Mouse (Mus musculus): Measurements from ENCODE around the gene Crim1. TPM values are rescaled to one million over a fixed set of nuclear protein-coding genes. Genes with fewer than 3 reads are reported as not detected.

Crim1 gene
- polyA plus RNA-seq, 1 experiment from 2014 or later = 2.6 TPM

- Histone ChIP-seq H3K4me1 (ENCODE audit: control insufficient read depth in 2 of 2, insufficient read depth in 2 of 2, low read length in 2 of 2) (peaks cover 0 to 3% of the 10 kb centered on the region in 2 experiments; a peak in 1 of 4 replicates), H3K4me3 (ENCODE audit: control insufficient read depth in 1 of 2, insufficient read depth in 1 of 2, low read depth in 1 of 2, low read length in 2 of 2) (no peak overlapping the region), H3K4me2 (ENCODE audit: low read length) (no peak overlapping the region), H3K27ac (replicated peaks in 1 of 2; ENCODE audit: control insufficient read depth in 1 of 2, insufficient read depth in 1 of 2, low read depth in 2 of 2, low read length in 2 of 2) (no peak overlapping the region), H3K36me3 (ENCODE audit: control insufficient read depth, insufficient read depth, low read length) (no peaks in the 10 kb centered on the region), H3K9me3 (ENCODE audit: control insufficient read depth, low read length) (no peaks in the 10 kb centered on the region), H3K27me3 (ENCODE audit: control insufficient read depth, insufficient read depth, low read length) (no peaks in the 10 kb centered on the region), H3K9ac (ENCODE audit: low read length) (no peak overlapping the region)
- 58% methylated on average over 2 of the region's 2 CpGs for WGBS
- ATAC-seq (ENCODE audit: insufficient number of reproducible peaks, insufficient read depth, low FRiP score, low read depth) = no peak
Observed at GRCm38 (mm10) chr17:78287391-78287790, 87.3 kb downstream of the Crim1 start.

DNA sequence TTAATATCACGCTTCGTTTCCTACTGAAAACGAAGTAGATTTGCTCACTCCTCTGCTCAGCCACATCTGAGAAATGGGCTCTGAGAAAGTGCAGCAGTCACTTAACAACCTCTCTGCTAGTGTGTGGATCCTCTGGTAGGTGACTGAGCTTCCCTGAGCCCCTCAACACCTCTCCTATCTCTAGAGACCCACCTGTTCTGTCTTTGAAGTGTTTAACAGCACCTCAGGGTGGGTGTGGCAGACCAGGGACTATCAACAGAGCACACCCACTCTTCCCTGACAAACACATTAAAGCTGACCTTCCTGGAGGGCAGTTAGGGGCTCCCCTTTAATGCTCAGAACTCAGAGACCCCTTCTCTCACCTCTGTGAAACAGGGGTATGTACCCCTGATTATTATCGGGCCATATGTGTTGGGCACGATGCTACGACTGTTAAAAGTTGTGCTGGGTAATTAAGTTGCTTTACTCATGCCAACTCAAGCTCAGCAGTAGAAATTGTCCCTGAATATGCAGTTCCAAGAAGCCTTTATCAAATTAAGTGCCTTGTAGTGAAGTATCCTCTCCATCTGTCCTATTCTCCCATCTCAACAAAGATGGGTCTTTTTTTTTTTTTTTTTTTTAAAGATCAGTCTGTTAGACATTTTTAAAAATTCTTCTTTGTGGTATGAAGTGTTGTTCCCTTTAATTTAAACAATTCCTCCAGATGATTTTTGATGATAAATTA lies 90.3 kb downstream of the Crim1 start:
- Histone ChIP-seq H3K4me3 (ENCODE audit: control insufficient read depth in 1 of 2, insufficient read depth in 1 of 2, low read depth in 1 of 2, low read length in 2 of 2) (no peak overlapping the region), H3K4me2 (ENCODE audit: low read length) (no peak overlapping the region), H3K36me3 (ENCODE audit: control insufficient read depth, insufficient read depth, low read length) (no peaks in the 10 kb centered on the region), H3K4me1 (ENCODE audit: control insufficient read depth in 2 of 2, insufficient read depth in 2 of 2, low read length in 2 of 2) (peaks cover 0 to 3% of the 10 kb centered on the region in 2 experiments; a peak in 1 of 4 replicates), H3K27ac (replicated peaks in 1 of 2; ENCODE audit: control insufficient read depth in 1 of 2, insufficient read depth in 1 of 2, low read depth in 2 of 2, low read length in 2 of 2) (no peak overlapping the region), H3K9me3 (ENCODE audit: control insufficient read depth, low read length) (no peaks in the 10 kb centered on the region), H3K9ac (ENCODE audit: low read length) (no peak overlapping the region), H3K27me3 (ENCODE audit: control insufficient read depth, insufficient read depth, low read length) (no peaks in the 10 kb centered on the region)
- 84% methylated on average over 6 of the region's 6 CpGs for WGBS
- no peak for ATAC-seq (ENCODE audit: insufficient number of reproducible peaks, insufficient read depth, low FRiP score, low read depth)

GRCm38 (mm10) chr17:78291030-78291429 lies 91.0 kb downstream of the Crim1 start:
- Histone ChIP-seq H3K27me3 (ENCODE audit: control insufficient read depth, insufficient read depth, low read length) (no peaks in the 10 kb centered on the region), H3K27ac (replicated peaks in 1 of 2; ENCODE audit: control insufficient read depth in 1 of 2, insufficient read depth in 1 of 2, low read depth in 2 of 2, low read length in 2 of 2) (no peak overlapping the region), H3K36me3 (ENCODE audit: control insufficient read depth, insufficient read depth, low read length) (no peaks in the 10 kb centered on the region), H3K9me3 (ENCODE audit: control insufficient read depth, low read length) (no peaks in the 10 kb centered on the region), H3K9ac (ENCODE audit: low read length) (no peak overlapping the region), H3K4me1 (ENCODE audit: control insufficient read depth in 2 of 2, insufficient read depth in 2 of 2, low read length in 2 of 2) (peaks cover 0 to 3% of the 10 kb centered on the region in 2 experiments; a peak in 1 of 4 replicates), H3K4me3 (ENCODE audit: control insufficient read depth in 1 of 2, insufficient read depth in 1 of 2, low read depth in 1 of 2, low read length in 2 of 2) (no peak overlapping the region), H3K4me2 (ENCODE audit: low read length) (no peak overlapping the region)
- no peak for ATAC-seq (ENCODE audit: insufficient number of reproducible peaks, insufficient read depth, low FRiP score, low read depth)
- 95% methylated on average over 5 of the region's 5 CpGs for WGBS

DNA sequence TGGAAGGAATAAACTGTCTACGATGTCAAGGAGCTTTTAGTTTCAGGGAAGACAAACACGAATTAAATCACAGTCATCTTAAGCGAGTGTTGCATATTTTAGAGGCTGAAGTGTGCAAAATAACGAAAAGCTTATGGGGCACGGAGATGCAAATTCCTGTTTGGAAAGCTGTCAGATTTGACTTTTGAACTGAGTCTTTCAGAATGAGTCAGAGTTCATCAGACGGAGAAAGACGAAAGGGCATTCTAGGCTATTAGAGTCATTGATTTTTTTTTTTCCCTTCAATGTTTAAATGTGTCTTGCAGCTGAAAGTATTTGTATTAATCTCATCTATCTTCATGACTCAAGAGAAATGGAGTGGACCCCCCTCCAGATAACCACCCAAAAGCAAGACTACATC lies 92.3 kb downstream of the Crim1 start:
- Histone ChIP-seq H3K4me3 (ENCODE audit: control insufficient read depth in 1 of 2, insufficient read depth in 1 of 2, low read depth in 1 of 2, low read length in 2 of 2) (no peak overlapping the region), H3K4me2 (ENCODE audit: low read length) (no peak overlapping the region), H3K9me3 (ENCODE audit: control insufficient read depth, low read length) (no peaks in the 10 kb centered on the region), H3K27me3 (ENCODE audit: control insufficient read depth, insufficient read depth, low read length) (no peaks in the 10 kb centered on the region), H3K27ac (replicated peaks in 1 of 2; ENCODE audit: control insufficient read depth in 1 of 2, insufficient read depth in 1 of 2, low read depth in 2 of 2, low read length in 2 of 2) (no peak overlapping the region), H3K36me3 (ENCODE audit: control insufficient read depth, insufficient read depth, low read length) (no peaks in the 10 kb centered on the region), H3K4me1 (ENCODE audit: control insufficient read depth in 2 of 2, insufficient read depth in 2 of 2, low read length in 2 of 2) (peaks cover 0 to 3% of the 10 kb centered on the region in 2 experiments; a peak in 1 of 4 replicates), H3K9ac (ENCODE audit: low read length) (no peak overlapping the region)
- WGBS = 85% methylated on average over 7 of the region's 7 CpGs
- ATAC-seq (ENCODE audit: insufficient number of reproducible peaks, insufficient read depth, low FRiP score, low read depth) = no peak

DNA sequence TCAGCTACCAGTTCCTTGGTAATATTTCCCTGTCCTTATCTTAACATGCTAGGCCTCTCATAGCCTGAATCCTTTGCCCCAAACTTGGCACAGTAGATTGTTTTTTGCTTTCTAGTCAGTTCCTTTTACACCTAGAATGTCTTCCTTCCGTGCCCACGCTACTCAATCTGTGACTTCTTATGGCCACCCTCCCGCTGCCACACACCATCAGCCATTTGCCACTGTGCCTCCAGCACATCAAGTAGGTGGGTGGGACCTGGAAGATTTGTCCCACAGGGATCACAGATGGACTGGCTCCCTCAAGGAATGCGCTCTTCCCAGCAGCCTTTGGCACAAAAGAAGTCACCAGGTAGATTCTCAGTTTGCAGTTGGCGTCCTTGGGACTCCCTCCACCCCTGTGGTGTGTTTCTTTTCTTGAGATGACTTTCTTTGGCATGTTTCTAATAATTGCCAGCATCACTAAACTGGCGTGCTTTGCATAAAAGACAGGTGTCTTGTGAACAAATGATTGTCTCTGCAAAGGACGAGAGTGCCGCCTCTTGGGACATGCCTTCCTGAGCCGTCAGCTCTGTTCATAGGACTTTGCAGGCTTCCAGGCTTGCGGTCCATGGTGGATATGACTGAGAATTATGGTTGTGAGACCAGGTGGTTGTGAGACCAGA lies 92.9 kb downstream of the Crim1 start:
- H3K36me3 ChIP-seq (ENCODE audit: control insufficient read depth, insufficient read depth, low read length) = no peaks in the 10 kb centered on the region
- H3K27me3 ChIP-seq (ENCODE audit: control insufficient read depth, insufficient read depth, low read length) = no peaks in the 10 kb centered on the region
- no peak for ATAC-seq (ENCODE audit: insufficient number of reproducible peaks, insufficient read depth, low FRiP score, low read depth)
- no peak overlapping the region for H3K9ac ChIP-seq (ENCODE audit: low read length)
- WGBS = 90% methylated on average over 10 of the region's 10 CpGs
- H3K9me3 ChIP-seq (ENCODE audit: control insufficient read depth, low read length) = no peaks in the 10 kb centered on the region
- no peak overlapping the region for H3K4me2 ChIP-seq (ENCODE audit: low read length)
- H3K4me3 ChIP-seq (ENCODE audit: control insufficient read depth in 1 of 2, insufficient read depth in 1 of 2, low read depth in 1 of 2, low read length in 2 of 2) = no peak overlapping the region
- H3K27ac ChIP-seq (replicated peaks in 1 of 2; ENCODE audit: control insufficient read depth in 1 of 2, insufficient read depth in 1 of 2, low read depth in 2 of 2, low read length in 2 of 2) = no peak overlapping the region
- peaks cover 0 to 2% of the 10 kb centered on the region in 2 experiments; a peak in 1 of 4 replicates for H3K4me1 ChIP-seq (ENCODE audit: control insufficient read depth in 2 of 2, insufficient read depth in 2 of 2, low read length in 2 of 2)

DNA sequence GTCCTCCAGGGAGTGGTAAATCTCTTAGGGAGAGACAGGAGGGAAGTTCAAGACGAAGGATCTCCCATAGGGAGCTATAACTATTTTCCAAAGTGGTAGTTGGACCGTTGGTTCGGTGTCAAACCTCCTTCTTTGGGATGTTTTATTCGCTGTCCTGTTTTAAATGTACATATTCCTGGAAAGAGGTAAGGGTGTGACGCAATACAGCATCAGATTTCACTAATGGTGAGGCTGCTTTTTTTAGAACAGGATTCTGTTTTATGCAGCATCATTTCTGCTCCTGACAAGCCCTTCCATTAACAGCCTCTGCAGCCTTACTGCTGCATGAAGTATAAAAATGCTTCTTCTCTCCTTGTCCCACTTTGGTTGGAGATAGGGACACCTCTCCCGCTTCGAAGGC lies 95.9 kb downstream of the Crim1 start:
- H3K27me3 ChIP-seq (ENCODE audit: control insufficient read depth, insufficient read depth, low read length) = no peaks in the 10 kb centered on the region
- no peaks in the 10 kb centered on the region for H3K36me3 ChIP-seq (ENCODE audit: control insufficient read depth, insufficient read depth, low read length)
- no peak overlapping the region for H3K9ac ChIP-seq (ENCODE audit: low read length)
- no peak overlapping the region for H3K4me3 ChIP-seq (ENCODE audit: control insufficient read depth in 1 of 2, insufficient read depth in 1 of 2, low read depth in 1 of 2, low read length in 2 of 2)
- ATAC-seq (ENCODE audit: insufficient number of reproducible peaks, insufficient read depth, low FRiP score, low read depth) = no peak
- H3K4me1 ChIP-seq (ENCODE audit: control insufficient read depth in 2 of 2, insufficient read depth in 2 of 2, low read length in 2 of 2) = peaks cover 3 to 7% of the 10 kb centered on the region in 2 experiments; a peak in 3 of 4 replicates
- H3K9me3 ChIP-seq (ENCODE audit: control insufficient read depth, low read length) = no peaks in the 10 kb centered on the region
- H3K27ac ChIP-seq (replicated peaks in 1 of 2; ENCODE audit: control insufficient read depth in 1 of 2, insufficient read depth in 1 of 2, low read depth in 2 of 2, low read length in 2 of 2) = no peak overlapping the region
- no peak overlapping the region for H3K4me2 ChIP-seq (ENCODE audit: low read length)
- 78% methylated on average over 7 of the region's 7 CpGs for WGBS

DNA sequence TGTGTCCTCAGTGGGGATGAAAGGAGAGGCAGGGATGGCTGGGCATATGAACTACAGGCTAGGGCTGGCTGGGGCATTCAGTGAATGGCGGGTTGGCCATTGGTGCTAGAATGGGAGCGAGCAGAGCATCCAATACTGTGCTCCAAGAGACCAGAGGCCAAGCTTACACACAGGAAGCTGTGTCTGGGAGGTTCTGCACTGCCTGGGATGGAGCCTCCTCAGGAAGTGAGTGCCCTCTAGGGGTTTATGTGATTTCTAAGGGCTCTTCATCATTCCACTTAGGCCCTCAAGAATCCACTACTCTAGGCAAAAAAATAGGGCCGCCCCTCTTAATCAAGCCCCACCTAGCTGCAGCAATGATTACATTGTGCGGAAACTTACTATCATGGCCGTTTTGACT lies 98.1 kb downstream of the Crim1 start:
- Histone ChIP-seq H3K4me2 (ENCODE audit: low read length) (no peak overlapping the region), H3K4me3 (ENCODE audit: control insufficient read depth in 1 of 2, insufficient read depth in 1 of 2, low read depth in 1 of 2, low read length in 2 of 2) (no peak overlapping the region), H3K27ac (replicated peaks in 1 of 2; ENCODE audit: control insufficient read depth in 1 of 2, insufficient read depth in 1 of 2, low read depth in 2 of 2, low read length in 2 of 2) (no peak overlapping the region), H3K9ac (ENCODE audit: low read length) (no peak overlapping the region), H3K27me3 (ENCODE audit: control insufficient read depth, insufficient read depth, low read length) (no peaks in the 10 kb centered on the region), H3K4me1 (ENCODE audit: control insufficient read depth in 2 of 2, insufficient read depth in 2 of 2, low read length in 2 of 2) (peaks cover 3 to 7% of the 10 kb centered on the region in 2 experiments; a peak in 3 of 4 replicates), H3K9me3 (ENCODE audit: control insufficient read depth, low read length) (no peaks in the 10 kb centered on the region), H3K36me3 (ENCODE audit: control insufficient read depth, insufficient read depth, low read length) (no peaks in the 10 kb centered on the region)
- WGBS = 73% methylated on average over 5 of the region's 5 CpGs
- no peak for ATAC-seq (ENCODE audit: insufficient number of reproducible peaks, insufficient read depth, low FRiP score, low read depth)
